Mouse (Mus musculus) midbrain, embryonic 15.5 days (tissue): ENCODE data around the gene Gm973. TPM values are rescaled to one million over a fixed set of nuclear protein-coding genes. Genes with fewer than 3 reads are reported as not detected.
A peak's percentile ranks its signal among the peaks of the same experiment; 100 is the strongest.

ENCODE experiments used
- ATAC-seq: fragments of 200-750 bp; cut with Nextera tagmentation; replicated peaks from 2 replicates; pipeline ENCODE4 v1.8.0; 2017; ENCODE audit warnings: moderate TSS enrichment
- H3K27ac ChIP-seq: fragments of 300-500 bp; sonication (generic); 2 replicates; pipeline ENCODE4 v1.5.1; 2015; ENCODE audit warnings: mild to moderate bottlenecking, inconsistent platforms
- H3K27me3 ChIP-seq: fragments of 300-500 bp; sonication (generic); replicated peaks from 2 replicates; pipeline ENCODE4 v1.6.1; 2015; ENCODE audit warnings: inconsistent platforms
- H3K36me3 ChIP-seq: fragments of 300-500 bp; sonication (generic); replicated peaks from 2 replicates; pipeline ENCODE4 v1.6.1; 2015; ENCODE audit warnings: inconsistent platforms
- H3K4me1 ChIP-seq: fragments of 300-500 bp; sonication (generic); 2 replicates; pipeline ENCODE4 v1.6.1; 2015; ENCODE audit warnings: inconsistent platforms
- H3K4me2 ChIP-seq: fragments of 300-500 bp; sonication (generic); 2 replicates; pipeline ENCODE4 v1.6.1; 2015; ENCODE audit warnings: inconsistent platforms, mild to moderate bottlenecking, moderate library complexity
- H3K4me3 ChIP-seq: fragments of 300-500 bp; sonication (generic); 2 replicates; pipeline ENCODE4 v1.5.1; 2015; ENCODE audit warnings: mild to moderate bottlenecking, inconsistent platforms
- H3K9ac ChIP-seq: fragments of 300-500 bp; sonication (generic); 2 replicates; pipeline ENCODE4 v1.6.1; 2015; ENCODE audit warnings: mild to moderate bottlenecking, inconsistent platforms
- H3K9me3 ChIP-seq: fragments of 300-500 bp; sonication (generic); 2 replicates; pipeline ENCODE4 v1.6.1; 2016; ENCODE audit warnings: inconsistent platforms
- WGBS: fragments of 180-500 bp; shearing (Covaris S2); methylation state at CpG from one replicate; pipeline ENCODE4 v1.1.7; 2015; ENCODE audit warnings: mixed read lengths; 5-methylcytosine and 5-hydroxymethylcytosine counted together
- polyA plus RNA-seq: library from polyadenylated mRNA; unstranded; fragments of >200 nt; fragmentation: Nextera tagmentation; extraction: Ambion mirVana; gene quantifications from 2 replicates; pipeline ENCODE4 v1.2.1, GENCODE M21; 2015

Gm973 gene
- polyA plus RNA-seq, 1 experiment from 2014 or later: 10.9 TPM

DNA sequence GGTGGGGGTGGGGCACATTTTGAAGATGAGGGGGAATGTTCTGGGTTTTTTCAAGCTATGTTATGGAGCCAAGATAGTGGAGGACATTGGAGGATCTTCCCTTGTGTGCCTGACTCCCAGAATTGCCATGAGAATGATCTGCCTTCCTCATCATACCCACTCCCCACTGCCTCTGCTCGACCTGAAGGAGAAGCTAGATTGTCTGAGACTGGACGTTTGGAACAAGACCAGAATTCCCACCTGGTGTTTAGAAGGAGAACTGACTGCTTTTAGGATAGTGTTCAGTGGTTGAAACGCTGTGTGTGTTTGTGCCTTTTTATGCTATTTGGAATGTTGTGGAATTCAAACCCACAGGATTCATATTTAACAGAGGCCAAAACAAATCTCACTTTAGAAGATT, 8.7 kb downstream of the Gm973 start:
- WGBS: 57% methylated on average over 3 of the region's 3 CpGs
- no peak overlapping the region for H3K4me3 ChIP-seq
- peaks cover 12% of the 10 kb centered on the region for H3K4me1 ChIP-seq
- no peak overlapping the region for H3K9ac ChIP-seq
- H3K27ac ChIP-seq: no peak overlapping the region
- no peak overlapping the region for H3K4me2 ChIP-seq
- H3K27me3 ChIP-seq: no peaks in the 10 kb centered on the region
- no peaks in the 10 kb centered on the region for H3K9me3 ChIP-seq
- peak; percentile 22; the same call in 1 of the 2 replicates for ATAC-seq
- H3K36me3 ChIP-seq: no peaks in the 10 kb centered on the region

GRCm38 (mm10) chr1:59527219-59527618, 11.2 kb downstream of the Gm973 start:
- 94% methylated on average over 6 of the region's 6 CpGs for WGBS
- H3K4me1 ChIP-seq: peaks cover 12% of the 10 kb centered on the region

DNA sequence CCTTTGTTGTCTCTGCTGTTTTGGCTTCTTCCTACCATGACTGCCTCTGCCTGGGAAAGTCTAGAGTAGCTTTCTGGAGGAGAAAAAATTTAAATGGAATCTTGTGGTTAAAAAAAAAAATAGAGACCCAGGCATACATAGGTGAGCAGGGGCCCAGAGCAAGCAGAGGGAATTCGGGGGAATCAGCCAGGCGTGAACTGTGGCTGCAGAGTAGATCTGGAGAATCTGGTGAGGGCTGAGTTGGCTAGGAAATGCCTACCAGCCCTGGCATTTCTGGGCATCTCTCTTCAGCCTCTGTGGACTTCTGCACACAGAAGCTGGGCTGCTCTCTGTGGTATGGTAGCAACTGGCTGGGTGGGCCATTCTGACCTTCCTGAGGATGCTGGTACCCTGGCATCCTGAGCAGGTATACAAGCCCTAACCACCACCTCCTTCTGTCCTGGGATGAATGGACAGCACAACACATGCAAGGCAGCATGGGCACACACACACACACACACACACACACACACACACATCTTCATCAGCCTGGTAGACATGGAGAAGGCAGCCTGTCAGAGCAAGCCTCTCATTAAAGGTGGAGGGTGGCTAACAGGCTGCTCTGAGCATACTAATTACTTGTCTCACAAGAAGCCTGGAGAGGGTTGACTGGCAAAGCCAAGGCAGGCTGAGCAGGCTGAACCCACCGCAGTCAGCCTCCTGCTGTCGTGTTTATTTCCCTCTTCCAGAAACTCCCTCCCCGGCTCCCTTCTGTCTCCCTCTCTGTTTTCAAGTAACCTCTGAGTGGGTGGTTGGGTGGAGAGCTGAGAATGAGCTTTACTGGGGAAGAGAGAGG, 19.1 kb downstream of the Gm973 start:
- H3K4me1 ChIP-seq: peaks cover 11% of the 10 kb centered on the region
- peak; percentile 87 for ATAC-seq
- no peak overlapping the region for H3K4me2 ChIP-seq
- H3K36me3 ChIP-seq: no peaks in the 10 kb centered on the region
- 15% methylated on average over 5 of the region's 5 CpGs for WGBS
- H3K9me3 ChIP-seq: no peaks in the 10 kb centered on the region
- H3K27me3 ChIP-seq: no peaks in the 10 kb centered on the region
- H3K4me3 ChIP-seq: no peak overlapping the region
- peak overlapping the region; percentile 67 for H3K27ac ChIP-seq
- H3K9ac ChIP-seq: no peak overlapping the region

More at GRCm38 (mm10) chr1:59527219-59527618, 11.2 kb downstream of the Gm973 start:
- Histone ChIP-seq H3K27me3 (no peaks in the 10 kb centered on the region), H3K4me3 (no peak overlapping the region), H3K36me3 (no peaks in the 10 kb centered on the region), H3K9ac (no peak overlapping the region), H3K9me3 (no peaks in the 10 kb centered on the region), H3K4me2 (no peak overlapping the region), H3K27ac (no peak overlapping the region)
- no peak for ATAC-seq

GRCm38 (mm10) chr1:59538381-59538780, 22.3 kb downstream of the Gm973 start:
- Histone ChIP-seq H3K9me3 (no peaks in the 10 kb centered on the region), H3K4me2 (no peak overlapping the region), H3K27ac (no peak overlapping the region), H3K9ac (no peak overlapping the region), H3K27me3 (no peaks in the 10 kb centered on the region), H3K4me1 (peaks cover 14% of the 10 kb centered on the region), H3K36me3 (no peaks in the 10 kb centered on the region), H3K4me3 (no peak overlapping the region)
- no peak for ATAC-seq
- 86% methylated on average over 5 of the region's 5 CpGs for WGBS

DNA sequence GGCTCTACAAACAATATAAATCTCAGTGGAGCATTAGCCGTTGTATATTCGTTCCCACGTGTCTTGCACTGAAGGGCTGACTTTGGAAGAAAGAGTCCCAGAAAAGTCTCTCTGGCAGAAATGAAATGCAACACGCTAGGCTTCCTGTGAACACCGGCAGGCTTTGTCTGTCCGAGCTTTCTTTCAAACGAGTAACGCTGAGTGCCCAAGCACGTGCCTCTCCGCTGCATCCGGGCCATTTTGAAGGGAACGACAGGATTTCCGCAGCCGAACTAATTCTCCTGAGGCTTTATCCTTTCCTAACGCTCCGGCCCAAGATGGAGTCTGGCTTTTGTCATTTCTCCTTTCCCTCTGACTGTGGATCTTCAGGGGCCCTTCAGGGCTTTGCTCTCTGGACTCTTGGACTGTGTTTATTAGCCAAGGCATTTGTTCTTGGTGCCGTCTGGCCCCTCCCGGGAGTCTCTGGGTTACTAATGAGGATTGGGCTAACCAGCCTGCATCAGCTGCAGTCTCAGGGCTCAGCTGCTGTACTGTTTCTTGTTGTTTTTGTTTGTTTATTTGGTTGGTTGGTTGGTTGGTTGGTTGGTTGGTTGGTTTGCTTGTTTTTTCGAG, 24.6 kb downstream of the Gm973 start:
- no peaks in the 10 kb centered on the region for H3K36me3 ChIP-seq
- no peak overlapping the region for H3K4me3 ChIP-seq
- no peak for ATAC-seq

GRCm38 (mm10) chr1:59541271-59542020, 25.4 kb downstream of the Gm973 start:
- H3K27me3 ChIP-seq: no peaks in the 10 kb centered on the region
- no peak for ATAC-seq
- no peaks in the 10 kb centered on the region for H3K36me3 ChIP-seq
- H3K4me2 ChIP-seq: no peak overlapping the region
- no peak overlapping the region for H3K9ac ChIP-seq
- no peaks in the 10 kb centered on the region for H3K9me3 ChIP-seq
- 83% methylated on average over 16 of the region's 16 CpGs for WGBS
- no peak overlapping the region for H3K4me3 ChIP-seq
- 0 out of 2 replicates have a peak, but pooled peaks cover 3% of the 10 kb centered on the region for H3K4me1 ChIP-seq
- H3K27ac ChIP-seq: no peak overlapping the region

More for the DNA sequence above, 24.6 kb downstream of the Gm973 start:
- H3K4me1 ChIP-seq: peaks cover 7% of the 10 kb centered on the region; the same call in 1 of the 2 replicates
- no peak overlapping the region for H3K9ac ChIP-seq
- H3K9me3 ChIP-seq: no peaks in the 10 kb centered on the region
- 37% methylated on average over 19 of the region's 19 CpGs for WGBS
- no peaks in the 10 kb centered on the region for H3K27me3 ChIP-seq
- H3K4me2 ChIP-seq: no peak overlapping the region
- H3K27ac ChIP-seq: no peak overlapping the region

GRCm38 (mm10) chr1:59542231-59542630, 26.2 kb downstream of the Gm973 start:
- H3K4me3 ChIP-seq: no peak overlapping the region
- H3K9me3 ChIP-seq: no peaks in the 10 kb centered on the region
- no peaks in the 10 kb centered on the region for H3K36me3 ChIP-seq
- no peak overlapping the region for H3K27ac ChIP-seq
- no peaks in the 10 kb centered on the region for H3K27me3 ChIP-seq
- no peak for ATAC-seq
- no peak overlapping the region for H3K4me2 ChIP-seq
- 0 out of 2 replicates have a peak, but pooled peaks cover 3% of the 10 kb centered on the region for H3K4me1 ChIP-seq
- 77% methylated on average over 6 of the region's 6 CpGs for WGBS
- H3K9ac ChIP-seq: no peak overlapping the region

DNA sequence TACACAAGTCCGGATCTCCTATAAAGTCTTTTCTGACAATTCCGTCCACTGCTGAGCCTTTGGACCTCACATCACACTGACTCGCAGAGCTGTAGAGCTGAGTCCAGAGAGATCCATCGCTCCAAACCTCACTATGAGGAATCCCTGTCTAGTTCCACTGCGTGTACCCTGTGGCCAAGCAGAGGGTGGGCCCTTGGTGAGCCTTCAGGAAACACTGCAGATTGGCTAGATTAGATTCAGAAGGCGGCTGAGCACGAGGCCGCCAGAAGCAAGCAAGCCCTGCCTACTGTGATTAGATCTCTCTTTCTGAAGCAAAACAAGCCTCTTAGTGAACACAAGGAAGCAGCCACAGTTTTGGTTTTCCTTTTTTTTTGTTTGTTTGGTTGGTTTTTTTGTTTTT, 27.8 kb downstream of the Gm973 start:
- H3K9ac ChIP-seq: no peak overlapping the region
- H3K4me1 ChIP-seq: 0 out of 2 replicates have a peak, but pooled peaks cover 3% of the 10 kb centered on the region
- no peak overlapping the region for H3K4me3 ChIP-seq
- H3K36me3 ChIP-seq: no peaks in the 10 kb centered on the region
- no peak overlapping the region for H3K4me2 ChIP-seq
- H3K9me3 ChIP-seq: no peaks in the 10 kb centered on the region
- 80% methylated on average over 8 of the region's 8 CpGs for WGBS
- H3K27ac ChIP-seq: no peak overlapping the region
- no peaks in the 10 kb centered on the region for H3K27me3 ChIP-seq
- ATAC-seq: no peak

- Histone ChIP-seq H3K36me3 (no peaks in the 10 kb centered on the region), H3K9ac (no peak overlapping the region), H3K27ac (no peak overlapping the region), H3K9me3 (no peaks in the 10 kb centered on the region), H3K27me3 (no peaks in the 10 kb centered on the region), H3K4me3 (no peak overlapping the region), H3K4me2 (no peak overlapping the region), H3K4me1 (peaks cover 3% of the 10 kb centered on the region; the same call in 1 of the 2 replicates)
- WGBS: 77% methylated on average over 5 of the region's 5 CpGs
- ATAC-seq: no peak
These were observed 32.4 kb downstream of the Gm973 start for GRCm38 (mm10) chr1:59548486-59548885.

- Histone ChIP-seq H3K4me2 (no peak overlapping the region), H3K4me1 (peaks cover 3% of the 10 kb centered on the region; the same call in 1 of the 2 replicates), H3K36me3 (no peaks in the 10 kb centered on the region), H3K27me3 (no peaks in the 10 kb centered on the region), H3K9ac (no peak overlapping the region), H3K27ac (no peak overlapping the region), H3K9me3 (no peaks in the 10 kb centered on the region), H3K4me3 (no peak overlapping the region)
- WGBS: 62% methylated on average over 7 of the region's 7 CpGs
- ATAC-seq: no peak
These were observed 33.1 kb downstream of the Gm973 start for GRCm38 (mm10) chr1:59549036-59549675.

DNA sequence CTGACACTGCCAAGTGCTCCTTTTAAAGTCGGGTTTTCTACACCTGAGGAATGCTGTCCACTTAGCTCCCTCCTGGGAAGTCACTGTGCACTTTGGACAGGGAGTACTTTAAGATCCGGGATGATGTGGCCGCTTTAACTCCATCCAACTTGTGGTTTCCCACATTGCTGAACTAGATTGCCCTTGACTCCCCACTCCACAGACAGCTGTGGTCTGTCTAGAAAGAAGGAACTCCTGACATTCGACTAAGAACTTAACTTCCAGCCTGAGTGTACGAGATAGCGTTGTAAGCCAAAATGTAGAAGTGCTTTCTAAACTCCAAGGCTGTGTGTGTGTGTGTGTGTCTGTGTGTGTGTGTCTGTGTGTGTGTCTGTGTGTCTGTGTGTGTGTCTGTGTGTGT, 34.2 kb downstream of the Gm973 start:
- Histone ChIP-seq H3K27me3 (no peaks in the 10 kb centered on the region), H3K9me3 (no peaks in the 10 kb centered on the region), H3K4me2 (no peak overlapping the region), H3K27ac (no peak overlapping the region), H3K4me1 (peaks cover 3% of the 10 kb centered on the region; the same call in 1 of the 2 replicates), H3K4me3 (no peak overlapping the region), H3K36me3 (no peaks in the 10 kb centered on the region), H3K9ac (no peak overlapping the region)
- no peak for ATAC-seq
- WGBS: 82% methylated on average over 6 of the region's 6 CpGs

DNA sequence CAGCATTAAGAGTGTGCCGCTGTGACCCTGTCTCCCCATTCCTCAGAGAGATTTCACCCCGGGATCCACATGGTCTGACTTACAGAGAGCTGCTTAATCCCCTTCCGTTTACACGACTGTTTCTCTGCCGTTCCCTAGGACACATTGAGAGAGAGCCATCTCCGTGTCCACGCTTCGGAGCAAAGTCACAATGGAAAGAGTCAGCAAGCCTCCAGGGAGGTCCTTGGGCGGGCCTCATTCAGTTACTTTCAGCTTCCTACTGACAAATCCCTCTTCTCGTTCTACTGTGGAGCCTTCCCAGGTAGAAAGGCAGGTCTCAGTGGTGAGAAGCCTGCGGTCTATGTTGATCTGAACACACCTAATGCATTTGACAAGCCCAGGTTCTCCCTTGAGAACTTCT, 34.9 kb downstream of the Gm973 start:
- peaks cover 3% of the 10 kb centered on the region; the same call in 1 of the 2 replicates for H3K4me1 ChIP-seq
- no peak for ATAC-seq
- no peak overlapping the region for H3K4me2 ChIP-seq
- no peaks in the 10 kb centered on the region for H3K9me3 ChIP-seq
- H3K27me3 ChIP-seq: no peaks in the 10 kb centered on the region
- WGBS: 28% methylated on average over 11 of the region's 11 CpGs
- no peak overlapping the region for H3K27ac ChIP-seq
- H3K36me3 ChIP-seq: no peaks in the 10 kb centered on the region
- no peak overlapping the region for H3K4me3 ChIP-seq
- H3K9ac ChIP-seq: no peak overlapping the region
